Mouse (Mus musculus) layer of hippocampus, postnatal 10 days (tissue): ENCODE results near the gene Tgfb2. TPM values are rescaled to one million over a fixed set of nuclear protein-coding genes. Genes with fewer than 3 reads are reported as not detected.

ENCODE experiments used
- DNase-seq, 2 experiments: peaks; one replicate each; pipeline ENCODE4 v3.0.0; 2021; ENCODE audit warnings: low spot score in 2 of 2
- total RNA-seq, 2 experiments: library from RNA; stranded (reverse); gene quantifications; 2 replicates each; pipeline ENCODE4 v1.2.3; 2021

The Tgfb2 gene
- total RNA-seq, 2 experiments from 2014 or later: 33.6 to 37.4 TPM

DNA sequence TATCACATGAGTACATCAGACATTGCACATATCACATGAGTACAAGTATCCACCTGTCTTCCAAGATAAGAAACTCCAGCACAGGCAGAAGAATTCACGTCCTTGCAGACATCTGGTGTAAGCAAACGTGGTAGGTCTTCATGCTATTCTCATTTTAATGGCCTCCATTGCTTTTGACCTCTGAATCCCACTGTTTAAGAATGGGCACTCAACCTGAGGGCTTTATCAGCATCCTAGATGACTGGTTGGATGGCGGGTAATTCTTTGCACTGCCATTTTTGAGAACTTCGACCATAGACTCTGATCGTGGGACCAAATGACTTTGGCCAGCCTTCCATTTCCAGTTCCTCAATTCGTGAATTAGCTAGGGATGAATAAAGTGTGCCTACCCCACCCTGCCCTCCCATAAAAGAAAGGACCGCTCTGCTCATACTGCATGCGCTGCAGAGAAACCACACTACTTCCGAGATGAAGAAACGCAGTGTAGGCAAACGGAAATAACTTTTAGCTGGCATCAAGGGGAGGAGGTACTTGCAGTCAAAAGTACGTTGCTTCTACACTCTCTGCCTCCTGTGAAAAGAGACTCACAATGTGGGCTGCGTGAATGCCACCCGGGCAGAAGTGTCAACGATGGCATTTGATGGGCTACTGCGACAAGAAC, 48.1 kb downstream of the Tgfb2 start:
- no peak for DNase-seq

DNA sequence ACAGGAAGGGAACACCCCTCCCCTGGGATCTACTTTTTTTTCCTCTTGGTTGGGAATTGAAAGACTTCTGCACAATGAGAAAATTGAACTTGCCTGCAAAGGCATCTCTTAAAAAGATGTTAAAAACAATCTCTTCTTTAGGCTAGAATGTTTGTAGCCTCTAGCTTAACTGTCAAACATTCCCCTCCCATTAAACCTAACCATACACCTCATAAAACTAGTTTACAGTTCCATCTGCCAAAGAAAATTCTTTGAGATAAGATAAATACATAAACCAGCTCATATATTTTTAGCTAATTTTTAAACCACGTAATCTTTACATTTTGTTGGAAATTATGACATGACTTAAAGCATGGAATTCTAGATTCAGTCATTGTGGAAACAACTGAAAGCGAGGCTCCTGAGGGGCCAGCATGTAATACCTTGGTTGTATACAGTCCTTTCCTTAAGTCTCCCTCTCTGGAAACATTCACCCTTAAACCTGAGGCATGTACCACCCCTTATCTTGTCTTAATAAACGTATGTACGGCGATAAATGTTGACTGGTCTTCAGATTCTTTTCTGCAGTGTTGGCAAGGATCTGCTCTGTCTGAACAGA, 49.0 kb downstream of the Tgfb2 start:
- no peak for DNase-seq

- DNase-seq: no peak
Observed at GRCm38 (mm10) chr1:186656201-186656600, 49.6 kb downstream of the Tgfb2 start.

- DNase-seq: peak; percentile 56 to 66
Observed at GRCm38 (mm10) chr1:186655096-186655495, 50.7 kb downstream of the Tgfb2 start.

GRCm38 (mm10) chr1:186652208-186652607, 53.6 kb downstream of the Tgfb2 start:
- no peak for DNase-seq

DNA sequence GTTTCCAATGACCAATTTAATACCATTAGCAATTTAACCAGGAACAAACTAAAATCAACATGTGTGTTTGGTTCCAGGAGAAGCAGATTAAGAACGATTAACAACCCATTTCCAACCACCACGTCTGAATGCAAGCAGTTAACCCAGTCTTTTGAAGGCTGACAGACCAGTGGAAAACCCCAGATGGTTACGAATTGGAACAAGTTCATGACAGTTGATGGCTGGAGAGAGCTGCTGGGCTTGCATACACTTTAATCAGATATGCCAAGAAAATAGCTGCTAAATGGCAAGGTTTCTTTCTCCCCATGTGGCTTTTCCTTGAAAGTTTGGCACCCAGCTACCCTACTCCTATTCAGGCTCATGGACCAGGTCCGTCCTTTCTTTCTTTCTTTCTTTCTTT, 55.8 kb downstream of the Tgfb2 start:
- no peak for DNase-seq

DNA sequence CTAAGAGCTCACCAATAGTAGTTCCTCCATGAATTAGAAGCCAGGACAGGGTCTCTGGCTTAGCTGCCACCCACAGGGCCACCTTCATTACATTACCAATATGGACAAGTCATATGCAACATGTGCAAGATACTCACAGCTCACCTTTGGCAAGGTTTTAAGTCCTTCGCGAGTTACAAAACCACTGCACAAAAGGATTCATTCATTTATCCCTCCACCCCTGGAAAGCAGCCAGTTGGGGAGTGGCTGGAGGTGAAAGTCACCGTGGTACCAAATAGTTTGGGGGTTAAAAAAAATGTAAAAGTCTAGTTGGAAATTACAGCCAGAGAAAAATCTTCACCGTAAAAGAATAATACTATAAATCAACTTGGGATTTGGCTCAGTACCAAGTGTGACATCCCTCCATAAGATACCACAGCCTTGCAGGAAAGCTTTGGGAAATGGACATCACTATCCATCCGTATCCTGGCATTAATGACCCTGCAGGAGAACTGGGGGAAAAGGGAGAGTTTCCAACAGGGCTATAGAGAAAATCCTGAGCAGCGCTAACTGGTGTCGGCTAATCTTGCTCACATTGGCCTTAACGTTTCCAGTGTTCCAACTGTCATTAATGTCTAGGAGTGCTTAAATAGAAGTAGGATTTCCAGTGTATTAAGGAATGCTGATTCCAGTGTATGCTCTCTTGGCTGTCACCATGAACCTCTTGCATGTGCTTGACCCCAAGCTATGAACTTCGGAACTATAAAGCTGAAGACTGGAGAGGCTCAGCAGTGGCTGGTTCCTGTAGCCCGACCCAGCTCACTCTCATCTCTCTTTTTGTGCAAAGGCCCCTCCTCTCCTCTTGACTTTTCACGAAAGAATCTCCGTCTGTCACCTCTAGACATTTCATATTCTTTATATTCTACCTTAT, 68.2 kb downstream of the Tgfb2 start:
- no peak for DNase-seq

DNA sequence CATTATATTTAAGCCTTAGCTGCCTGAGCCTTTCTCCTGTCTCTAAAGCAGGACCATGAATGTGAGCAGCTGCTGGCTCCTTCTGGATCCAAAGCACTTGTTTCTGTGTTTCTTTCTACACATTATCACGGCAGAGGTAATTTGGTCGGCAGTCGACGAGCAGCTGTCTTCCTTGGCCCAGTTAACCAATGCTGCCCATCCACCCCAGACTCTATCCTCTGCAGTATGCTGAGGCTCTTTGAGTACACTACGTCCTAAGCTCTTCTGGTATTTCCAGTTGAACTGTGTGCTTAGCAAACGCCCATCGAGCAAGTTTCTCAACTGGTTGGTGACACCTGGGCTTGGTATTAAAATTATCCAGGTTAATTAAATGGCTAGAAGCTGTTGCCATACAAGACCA, 70.7 kb downstream of the Tgfb2 start:
- no peak for DNase-seq

DNA sequence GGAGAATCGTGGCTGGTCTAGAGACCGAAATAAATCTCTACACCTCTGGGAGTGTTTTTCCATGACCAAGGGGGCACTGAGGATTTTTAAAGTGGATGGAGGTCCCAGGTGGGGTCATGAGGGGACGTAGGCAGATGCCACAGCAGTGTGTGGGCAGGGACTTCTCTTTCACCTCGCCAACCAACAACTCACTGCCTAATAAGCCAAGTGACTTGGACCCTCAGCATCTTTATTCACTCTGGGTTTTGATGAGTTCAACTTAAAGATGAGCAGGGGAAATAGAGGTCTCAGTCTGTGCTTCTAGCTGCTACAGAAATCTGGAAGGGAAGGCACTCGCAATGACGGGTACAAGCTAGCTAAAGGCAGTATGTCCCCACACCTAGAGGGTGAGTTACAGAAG, 74.3 kb downstream of the Tgfb2 start:
- DNase-seq: no peak

DNA sequence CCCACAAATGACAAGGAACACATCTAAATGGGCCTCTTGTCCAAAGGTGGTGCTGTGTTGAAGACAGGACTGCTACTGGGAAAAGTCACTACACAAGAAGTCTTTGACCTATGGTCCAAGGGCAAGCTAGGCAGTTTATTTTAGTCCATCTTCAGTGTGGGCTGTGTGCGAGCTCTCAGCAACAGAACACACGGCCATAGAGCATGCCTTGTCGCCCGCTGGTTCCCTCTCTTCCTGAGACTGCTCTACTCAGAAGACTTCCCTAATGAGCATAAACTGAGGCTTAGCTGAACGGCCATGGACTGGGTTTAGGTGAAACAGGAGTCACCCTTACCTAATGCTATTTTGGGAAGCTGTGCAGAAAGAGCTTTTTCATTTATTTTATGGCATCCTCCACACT, 74.8 kb downstream of the Tgfb2 start:
- no peak for DNase-seq

GRCm38 (mm10) chr1:186627451-186627995, 78.3 kb downstream of the Tgfb2 start:
- peak; percentile 65 to 79 for DNase-seq

GRCm38 (mm10) chr1:186624474-186624873, 81.3 kb downstream of the Tgfb2 start:
- no peak for DNase-seq

DNA sequence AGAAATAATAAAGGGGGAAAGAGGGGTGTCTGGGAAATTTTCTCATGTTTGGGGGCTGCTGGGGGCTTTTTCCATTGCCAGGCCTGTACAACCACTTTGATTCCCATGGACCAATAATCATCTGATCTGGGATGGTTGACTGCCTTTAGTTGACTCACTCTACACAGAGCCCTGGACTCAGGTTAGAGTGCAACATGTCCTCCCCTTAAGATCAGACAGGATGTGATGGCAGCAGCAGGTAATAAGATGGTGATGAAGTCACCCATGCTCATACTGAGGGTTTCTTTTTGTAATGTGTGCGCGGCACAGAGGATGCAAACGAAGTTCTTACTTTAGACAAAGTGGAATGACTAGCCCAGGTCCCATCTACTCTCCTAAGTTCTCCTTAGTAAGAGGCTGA, 84.0 kb downstream of the Tgfb2 start:
- no peak for DNase-seq

DNA sequence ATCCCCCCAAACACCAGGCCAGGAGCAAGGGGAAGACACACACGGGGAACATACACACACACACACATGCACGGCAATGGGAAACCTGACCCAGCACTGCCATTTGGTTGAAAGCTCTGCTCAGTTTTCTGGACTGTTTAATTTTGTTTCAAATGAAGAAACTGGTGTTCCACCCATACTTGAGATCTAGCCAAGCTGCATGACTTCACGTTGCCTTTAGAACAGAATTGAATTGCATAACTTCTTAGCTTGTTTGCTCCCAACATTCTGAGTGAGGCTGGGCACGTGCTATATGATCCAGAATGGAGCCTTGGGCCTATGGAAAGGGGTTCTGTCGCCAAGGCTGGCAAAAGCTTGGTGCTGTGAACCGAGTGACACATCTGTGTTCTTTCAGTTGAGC, 87.5 kb downstream of the Tgfb2 start:
- DNase-seq: no peak

DNA sequence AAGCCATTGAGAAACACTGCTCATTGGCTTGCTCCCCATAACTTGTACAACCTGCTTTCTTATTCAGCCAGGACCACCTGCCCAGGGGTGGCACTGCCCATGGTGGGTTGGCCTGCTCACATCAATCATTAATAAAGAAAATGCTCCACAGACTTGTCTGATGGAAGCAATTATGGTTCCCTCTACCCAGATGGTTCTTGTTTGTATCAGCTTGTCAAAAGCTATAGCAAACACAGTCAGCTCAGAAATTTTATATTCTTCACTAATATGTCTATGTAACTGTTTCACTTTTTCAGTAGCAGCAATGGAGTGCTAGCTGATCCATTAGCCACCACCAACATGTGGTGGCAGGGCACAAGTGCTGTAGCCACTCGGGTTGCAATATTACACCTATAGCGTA, 94.4 kb downstream of the Tgfb2 start:
- DNase-seq: no peak

- no peak for DNase-seq
Observed at GRCm38 (mm10) chr1:186610481-186610880, 95.3 kb downstream of the Tgfb2 start.

DNA sequence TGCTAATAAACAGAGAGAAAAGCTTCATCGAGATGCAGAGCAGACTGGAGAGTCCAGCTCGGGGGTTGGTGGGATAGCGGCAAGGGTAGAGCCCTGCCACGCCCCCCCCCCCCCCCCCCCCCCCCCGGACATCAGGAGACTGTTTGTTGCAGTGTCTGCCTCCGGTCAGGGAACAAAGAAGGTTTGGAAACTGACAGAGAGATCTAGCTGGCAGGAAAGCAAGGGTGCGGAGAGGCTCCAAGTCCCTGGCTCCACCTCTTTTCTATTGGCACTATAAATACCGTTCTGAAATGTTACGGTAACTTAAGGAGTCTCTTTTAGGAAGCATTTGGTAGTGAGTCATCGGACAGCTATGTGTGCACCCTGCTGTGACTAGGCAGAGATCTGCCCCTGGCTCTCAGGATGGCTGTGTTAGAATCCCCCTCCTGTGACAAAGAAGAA, 96.0 kb downstream of the Tgfb2 start:
- DNase-seq: peak in 1 of 2 experiments; percentile 32

- DNase-seq: no peak
Observed at GRCm38 (mm10) chr1:186608116-186608515, 97.7 kb downstream of the Tgfb2 start.

GRCm38 (mm10) chr1:186605635-186606034, 100.2 kb downstream of the Tgfb2 start:
- DNase-seq: no peak

GRCm38 (mm10) chr1:186604124-186604523, 101.7 kb downstream of the Tgfb2 start:
- DNase-seq: no peak

- DNase-seq: no peak
Observed at GRCm38 (mm10) chr1:186588226-186588625, 117.6 kb downstream of the Tgfb2 start.
